Mouse (Mus musculus): Measurements from ENCODE around the gene Pgf. TPM values are rescaled to one million over a fixed set of nuclear protein-coding genes. Genes with fewer than 3 reads are reported as not detected.

Pgf gene
- polyA plus RNA-seq, 1 experiment = 49.6 TPM

DNA sequence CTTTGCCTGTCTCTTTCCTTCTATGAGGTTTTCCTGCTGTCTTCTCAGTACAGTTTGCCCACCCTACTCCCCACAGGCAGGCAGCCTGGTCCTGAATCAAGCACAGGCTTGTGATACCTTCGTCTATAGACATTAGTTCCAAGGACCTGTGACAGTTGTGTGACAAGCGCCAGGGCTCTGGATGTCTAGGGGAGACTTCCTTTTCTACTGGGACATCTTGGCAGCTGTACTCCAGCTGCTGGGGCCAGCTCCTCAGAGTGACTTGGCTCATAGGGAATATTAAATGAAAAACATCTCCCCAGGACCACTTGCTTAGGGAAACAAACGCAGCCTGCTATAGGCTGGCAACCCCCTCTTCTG lies 6.7 kb downstream of the Pgf start:
- H3ac ChIP-seq (ENCODE audit: control insufficient read depth, insufficient read length, low read depth) = no peak overlapping the region
- H3K4me3 ChIP-seq (ENCODE audit: insufficient read depth, poor library complexity, severe bottlenecking) = no peak overlapping the region
- peaks cover 55% of the 10 kb centered on the region for H3K36me3 ChIP-seq (ENCODE audit: control insufficient read depth, insufficient read depth)
- H3K27me3 ChIP-seq (ENCODE audit: control insufficient read depth, insufficient read depth, insufficient read length) = no peaks in the 10 kb centered on the region
- peaks cover 20% of the 10 kb centered on the region for H3K79me2 ChIP-seq (ENCODE audit: control insufficient read depth, insufficient read depth)
- H3K79me3 ChIP-seq (ENCODE audit: low read depth) = peaks cover 5% of the 10 kb centered on the region
- TF ChIP-seq MAX (IDR thresholded peaks at IDR 0.05) = no peak
- TF ChIP-seq MYOG (IDR thresholded peaks at IDR 0.05; ENCODE audit: control insufficient read depth, extremely low read depth, insufficient read length) = no peak

- Histone ChIP-seq H3K79me3 (ENCODE audit: low read depth) (peaks cover under 1% of the 10 kb centered on the region), H3K27me3 (ENCODE audit: control insufficient read depth, insufficient read depth, insufficient read length) (no peaks in the 10 kb centered on the region), H3K79me2 (ENCODE audit: control insufficient read depth, insufficient read depth) (peaks cover 15% of the 10 kb centered on the region), H3K36me3 (ENCODE audit: control insufficient read depth, insufficient read depth) (peaks cover 59% of the 10 kb centered on the region), H3ac (ENCODE audit: control insufficient read depth, insufficient read length, low read depth) (no peak overlapping the region), H3K4me3 (ENCODE audit: insufficient read depth, poor library complexity, severe bottlenecking) (no peak overlapping the region)
- TF ChIP-seq MYOD1 (IDR thresholded peaks at IDR 0.05; ENCODE audit: control insufficient read depth, insufficient read length, low read depth) (no peak), CTCF (IDR thresholded peaks at IDR 0.05; ENCODE audit: control insufficient read depth, insufficient read depth, insufficient read length) (no peak), USF1 (IDR thresholded peaks at IDR 0.05; ENCODE audit: low read depth) (no peak), MAX (IDR thresholded peaks at IDR 0.05) (no peak), FOSL1 (IDR thresholded peaks at IDR 0.05; ENCODE audit: insufficient read depth, low read length, poor library complexity, severe bottlenecking) (no peak), MYOG (IDR thresholded peaks at IDR 0.05; ENCODE audit: control insufficient read depth, extremely low read depth, insufficient read length) (no peak), CEBPB (IDR thresholded peaks at IDR 0.05; ENCODE audit: low read depth) (no peak)
Observed at GRCm38 (mm10) chr12:85170284-85170947, 7.2 kb downstream of the Pgf start.

DNA sequence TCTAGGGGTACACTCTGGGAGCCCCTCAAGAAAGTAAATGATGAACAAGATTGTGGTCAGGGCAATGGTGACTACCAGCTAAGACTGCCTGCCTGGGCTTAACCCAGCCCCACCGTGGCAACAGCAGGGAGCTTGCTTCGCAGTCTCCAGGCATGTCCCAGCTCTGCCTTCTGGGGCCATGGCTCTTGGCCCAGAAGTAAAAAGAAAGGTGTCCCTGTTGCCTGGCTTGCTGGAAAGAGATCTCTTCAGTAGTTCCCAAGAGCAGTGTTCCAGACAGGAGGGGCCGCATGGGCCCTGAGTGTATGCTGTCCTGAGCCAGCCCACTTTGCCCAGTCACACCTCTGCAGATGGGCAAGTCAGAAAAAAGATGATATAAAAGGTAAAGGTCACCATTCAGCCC lies 7.7 kb downstream of the Pgf start:
- no peak for TF ChIP-seq MAX (IDR thresholded peaks at IDR 0.05)
- no peak for TF ChIP-seq USF1 (IDR thresholded peaks at IDR 0.05; ENCODE audit: low read depth)
- TF ChIP-seq MYOG (IDR thresholded peaks at IDR 0.05; ENCODE audit: control insufficient read depth, extremely low read depth, insufficient read length) = no peak
- TF ChIP-seq CTCF (IDR thresholded peaks at IDR 0.05; ENCODE audit: control insufficient read depth, insufficient read depth, insufficient read length) = no peak
- TF ChIP-seq CEBPB (IDR thresholded peaks at IDR 0.05; ENCODE audit: low read depth) = no peak
- no peak for TF ChIP-seq FOSL1 (IDR thresholded peaks at IDR 0.05; ENCODE audit: insufficient read depth, low read length, poor library complexity, severe bottlenecking)
- TF ChIP-seq MYOD1 (IDR thresholded peaks at IDR 0.05; ENCODE audit: control insufficient read depth, insufficient read length, low read depth) = no peak
- Histone ChIP-seq H3K27me3 (ENCODE audit: control insufficient read depth, insufficient read depth, insufficient read length) (no peaks in the 10 kb centered on the region), H3ac (ENCODE audit: control insufficient read depth, insufficient read length, low read depth) (no peak overlapping the region), H3K4me3 (ENCODE audit: insufficient read depth, poor library complexity, severe bottlenecking) (no peak overlapping the region), H3K36me3 (ENCODE audit: control insufficient read depth, insufficient read depth) (peaks cover 59% of the 10 kb centered on the region), H3K79me2 (ENCODE audit: control insufficient read depth, insufficient read depth) (peaks cover 9% of the 10 kb centered on the region), H3K79me3 (ENCODE audit: low read depth) (no peaks in the 10 kb centered on the region)

DNA sequence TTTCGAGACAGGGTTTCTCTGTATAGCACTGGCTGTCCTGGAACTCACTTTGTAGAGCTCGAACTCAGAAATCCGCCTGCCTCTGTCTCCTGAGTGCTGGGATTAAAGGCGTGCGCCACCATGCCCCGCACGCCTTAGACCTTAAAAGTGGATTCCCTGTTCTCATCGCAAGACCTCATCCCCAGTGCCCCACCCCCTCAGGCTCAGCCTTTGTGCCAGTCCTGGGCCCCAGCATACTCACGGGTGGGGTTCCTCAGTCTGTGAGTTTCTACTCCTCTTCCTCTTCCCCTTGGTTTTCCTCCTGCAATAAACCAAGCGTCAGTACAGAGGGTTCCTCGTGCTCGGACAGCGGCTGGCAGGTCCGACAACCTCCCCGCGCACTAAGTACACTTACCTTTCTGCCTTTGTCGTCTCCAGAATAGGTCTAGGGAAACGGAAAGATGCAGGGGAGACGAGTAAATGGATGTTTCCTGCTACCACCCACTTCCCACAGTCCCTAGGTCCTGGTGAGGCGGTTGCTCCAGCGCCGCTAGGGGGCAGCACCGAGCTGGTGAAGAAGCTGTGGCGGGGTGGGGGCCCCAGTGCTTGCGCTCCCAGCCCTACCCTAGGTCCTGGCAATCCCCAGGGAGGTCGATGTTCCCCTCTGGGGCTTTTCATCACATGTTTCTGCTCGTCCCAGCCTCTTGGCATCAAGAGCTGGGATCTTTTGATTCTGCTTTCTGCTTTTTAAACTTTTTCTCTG lies 8.3 kb downstream of the Pgf start:
- peak; percentile 88 for TF ChIP-seq CTCF (IDR thresholded peaks at IDR 0.05; ENCODE audit: control insufficient read depth, insufficient read depth, insufficient read length)
- no peak for TF ChIP-seq CEBPB (IDR thresholded peaks at IDR 0.05; ENCODE audit: low read depth)
- peaks cover 59% of the 10 kb centered on the region for H3K36me3 ChIP-seq (ENCODE audit: control insufficient read depth, insufficient read depth)
- H3K79me2 ChIP-seq (ENCODE audit: control insufficient read depth, insufficient read depth) = peaks cover 4% of the 10 kb centered on the region
- no peaks in the 10 kb centered on the region for H3K27me3 ChIP-seq (ENCODE audit: control insufficient read depth, insufficient read depth, insufficient read length)
- H3ac ChIP-seq (ENCODE audit: control insufficient read depth, insufficient read length, low read depth) = no peak overlapping the region
- no peaks in the 10 kb centered on the region for H3K79me3 ChIP-seq (ENCODE audit: low read depth)
- no peak overlapping the region for H3K4me3 ChIP-seq (ENCODE audit: insufficient read depth, poor library complexity, severe bottlenecking)

- H3K79me3 ChIP-seq (ENCODE audit: low read depth) = no peaks in the 10 kb centered on the region
- TF ChIP-seq MYOG (IDR thresholded peaks at IDR 0.05; ENCODE audit: control insufficient read depth, extremely low read depth, insufficient read length) = no peak
Observed at GRCm38 (mm10) chr12:85166631-85167030, 11.0 kb downstream of the Pgf start.

GRCm38 (mm10) chr12:85164996-85165395 lies 12.6 kb downstream of the Pgf start:
- H3K27me3 ChIP-seq (ENCODE audit: control insufficient read depth, insufficient read depth, insufficient read length) = no peaks in the 10 kb centered on the region
- H3K79me2 ChIP-seq (ENCODE audit: control insufficient read depth, insufficient read depth) = no peaks in the 10 kb centered on the region
- H3K36me3 ChIP-seq (ENCODE audit: control insufficient read depth, insufficient read depth) = peaks cover 37% of the 10 kb centered on the region
- no peaks in the 10 kb centered on the region for H3K79me3 ChIP-seq (ENCODE audit: low read depth)
- H3ac ChIP-seq (ENCODE audit: control insufficient read depth, insufficient read length, low read depth) = no peak overlapping the region
- no peak overlapping the region for H3K4me3 ChIP-seq (ENCODE audit: insufficient read depth, poor library complexity, severe bottlenecking)
- TF ChIP-seq MYOG (IDR thresholded peaks at IDR 0.05; ENCODE audit: control insufficient read depth, extremely low read depth, insufficient read length) (no peak), CTCF (IDR thresholded peaks at IDR 0.05; ENCODE audit: control insufficient read depth, insufficient read depth, insufficient read length) (no peak), FOSL1 (IDR thresholded peaks at IDR 0.05; ENCODE audit: insufficient read depth, low read length, poor library complexity, severe bottlenecking) (no peak), MAX (IDR thresholded peaks at IDR 0.05) (no peak), USF1 (IDR thresholded peaks at IDR 0.05; ENCODE audit: low read depth) (no peak)

More at GRCm38 (mm10) chr12:85166631-85167030, 11.0 kb downstream of the Pgf start:
- H3ac ChIP-seq (ENCODE audit: control insufficient read depth, insufficient read length, low read depth) = no peak overlapping the region
- H3K36me3 ChIP-seq (ENCODE audit: control insufficient read depth, insufficient read depth) = peaks cover 49% of the 10 kb centered on the region
- no peak overlapping the region for H3K4me3 ChIP-seq (ENCODE audit: insufficient read depth, poor library complexity, severe bottlenecking)
- H3K79me2 ChIP-seq (ENCODE audit: control insufficient read depth, insufficient read depth) = no peaks in the 10 kb centered on the region
- no peaks in the 10 kb centered on the region for H3K27me3 ChIP-seq (ENCODE audit: control insufficient read depth, insufficient read depth, insufficient read length)

All from C2C12 (cell line).